Mouse (Mus musculus) kidney, postnatal 0 days (tissue): ENCODE results near the gene Nkrf. TPM values are rescaled to one million over a fixed set of nuclear protein-coding genes. Genes with fewer than 3 reads are reported as not detected.

Experiments
- ATAC-seq: fragments of 200-750 bp; cut with Nextera tagmentation; replicated peaks from 2 replicates; pipeline ENCODE4 v1.8.0; 2017; ENCODE audit warnings: low read depth, moderate number of reproducible peaks, moderate TSS enrichment, moderate library complexity; ENCODE audit not compliant: low FRiP score
- DNase-seq: peaks from one replicate; pipeline ENCODE4 v3.0.0-alpha.2; 2016; ENCODE audit warnings: low spot score
- H3K27ac ChIP-seq: fragments of 300-500 bp; sonication (generic); 2 replicates; pipeline ENCODE4 v1.5.1; 2014; ENCODE audit warnings: mild to moderate bottlenecking
- H3K27me3 ChIP-seq: fragments of 300-500 bp; sonication (generic); 2 replicates; pipeline ENCODE4 v1.6.1; 2014; ENCODE audit warnings: low read length, mixed read lengths; ENCODE audit not compliant: insufficient read depth
- H3K36me3 ChIP-seq: fragments of 300-500 bp; sonication (generic); 2 replicates; pipeline ENCODE4 v1.6.1; 2014; ENCODE audit warnings: low read length, mixed read lengths; ENCODE audit not compliant: insufficient read depth
- H3K4me1 ChIP-seq: fragments of 300-500 bp; sonication (generic); replicated peaks from 2 replicates; pipeline ENCODE4 v1.6.1; 2014; ENCODE audit warnings: antibody characterized with exemption, low read length, mixed read lengths; ENCODE audit not compliant: insufficient read depth
- H3K4me2 ChIP-seq: fragments of 300-500 bp; sonication (generic); 2 replicates; pipeline ENCODE4 v1.6.1; 2014; ENCODE audit warnings: mild to moderate bottlenecking, low read length, moderate library complexity, mixed read lengths
- H3K4me3 ChIP-seq: fragments of 300-500 bp; sonication (generic); replicated peaks from 2 replicates; pipeline ENCODE4 v1.5.1; 2014; ENCODE audit warnings: low read depth, low read length
- H3K9ac ChIP-seq: fragments of 300-500 bp; sonication (generic); 2 replicates; pipeline ENCODE4 v1.6.1; 2014; ENCODE audit warnings: low read depth, low read length
- H3K9me3 ChIP-seq: fragments of 300-500 bp; sonication (generic); replicated peaks from 2 replicates; pipeline ENCODE4 v1.6.1; 2016; ENCODE audit warnings: low read length, inconsistent platforms, mixed read lengths
- CTCF ChIP-seq: IDR thresholded peaks from 2 replicates; pipeline ENCODE4 v1.5.1; 2016; ENCODE audit warnings: antibody characterized with exemption, low read depth, mild to moderate bottlenecking, moderate library complexity
- WGBS: fragments of 180-500 bp; shearing (Covaris S2); extraction: QIAGEN DNeasy Blood & Tissue Kit; methylation state at CpG from one replicate; pipeline ENCODE4 v1.1.7; 2014; 5-methylcytosine and 5-hydroxymethylcytosine counted together
- polyA plus RNA-seq: library from polyadenylated mRNA; unstranded; fragments of >200 nt; fragmentation: Nextera tagmentation; extraction: Ambion mirVana; gene quantifications from 2 replicates; pipeline ENCODE4 v1.2.1, GENCODE M21; 2015

The Nkrf gene
- polyA plus RNA-seq, 1 experiment from 2014 or later: 1.4 TPM

- TF ChIP-seq CTCF: no peak
- DNase-seq: peak; percentile 16
- Histone ChIP-seq H3K9me3 (no peaks in the 10 kb centered on the region), H3K9ac (no peak overlapping the region), H3K4me2 (no peak overlapping the region), H3K4me3 (no peak overlapping the region), H3K27me3 (no peaks in the 10 kb centered on the region), H3K4me1 (no peaks in the 10 kb centered on the region), H3K27ac (no peak overlapping the region), H3K36me3 (no peaks in the 10 kb centered on the region)
- WGBS: 65% methylated on average over 7 of the region's 7 CpGs
- no peak for ATAC-seq
These were observed 63.3 kb downstream of the Nkrf start for GRCm38 (mm10) chrX:36839391-36839790.

Other genes starting within 250 kb of the Nkrf start
- gene Slc25a43, start 159.2 kb downstream of the Nkrf start, polyA plus RNA-seq: 2.9 and 3.9 TPM in 2 replicates
- 1,543 and 1,561 TPM in 2 replicates for gene Slc25a5, start 107.2 kb downstream of the Nkrf start, polyA plus RNA-seq
- gene Ube2a, start 29.0 kb downstream of the Nkrf start, polyA plus RNA-seq: 157 and 163 TPM in 2 replicates
- 22.5 and 26.4 TPM in 2 replicates for gene C330007P06Rik, start 28.8 kb downstream of the Nkrf start, polyA plus RNA-seq
- gene Sept6, start 88.9 kb upstream of the Nkrf start, polyA plus RNA-seq: 12.3 and 13.1 TPM in 2 replicates
- 0.11 TPM in 1 of 2 replicates, not detected in the other for gene Sowahd, start 145.9 kb upstream of the Nkrf start, polyA plus RNA-seq
- 703 and 903 TPM in 2 replicates for gene Rpl39, start 182.5 kb upstream of the Nkrf start, polyA plus RNA-seq
- gene Upf3b, start 207.4 kb upstream of the Nkrf start, polyA plus RNA-seq: 17.2 TPM in 2 replicates
- gene Nkap, start 223.9 kb upstream of the Nkrf start, polyA plus RNA-seq: 12.1 and 12.8 TPM in 2 replicates